Mouse (Mus musculus) intestine, embryonic 15.5 days (tissue): ENCODE measurements at regions not wholly inside any gene's neighbourhood (a gene's known extent, or its start where the extent isn't known, plus 50 kb on each side); places are given as distances from the start of the nearest gene placed in this dataset.

Experiments used
- ATAC-seq: fragments of 200-750 bp; cut with Nextera tagmentation; 2 replicates; pipeline ENCODE4 v1.8.0; 2017; ENCODE audit warnings: moderate TSS enrichment, moderate library complexity
- H3K27ac ChIP-seq: fragments of 300-500 bp; sonication (generic); 2 replicates; pipeline ENCODE4 v1.5.1; 2015; ENCODE audit warnings: mild to moderate bottlenecking, inconsistent platforms
- H3K27me3 ChIP-seq: fragments of 300-500 bp; sonication (generic); replicated peaks from 2 replicates; pipeline ENCODE4 v1.6.1; 2015; ENCODE audit warnings: inconsistent platforms
- H3K36me3 ChIP-seq: fragments of 300-500 bp; sonication (generic); 2 replicates; pipeline ENCODE4 v1.6.1; 2015; ENCODE audit warnings: inconsistent platforms
- H3K4me1 ChIP-seq: fragments of 300-500 bp; sonication (generic); replicated peaks from 2 replicates; pipeline ENCODE4 v1.6.1; 2015; ENCODE audit warnings: inconsistent platforms
- H3K4me2 ChIP-seq: fragments of 300-500 bp; sonication (generic); replicated peaks from 2 replicates; pipeline ENCODE4 v1.6.1; 2015; ENCODE audit warnings: mild to moderate bottlenecking, inconsistent platforms
- H3K4me3 ChIP-seq: fragments of 300-500 bp; sonication (generic); replicated peaks from 2 replicates; pipeline ENCODE4 v1.5.1; 2015; ENCODE audit warnings: inconsistent platforms
- H3K9ac ChIP-seq: fragments of 300-500 bp; sonication (generic); 2 replicates; pipeline ENCODE4 v1.6.1; 2015; ENCODE audit warnings: inconsistent platforms
- H3K9me3 ChIP-seq: fragments of 300-500 bp; sonication (generic); 2 replicates; pipeline ENCODE4 v1.6.1; 2016; ENCODE audit warnings: inconsistent platforms
- WGBS: fragments of 180-500 bp; shearing (Covaris S2); methylation state at CpG from one replicate; pipeline ENCODE4 v1.1.7; 2015; 5-methylcytosine and 5-hydroxymethylcytosine counted together

- Histone ChIP-seq H3K4me3 (no peak overlapping the region), H3K9me3 (no peaks in the 10 kb centered on the region), H3K27me3 (no peaks in the 10 kb centered on the region), H3K4me1 (no peaks in the 10 kb centered on the region), H3K27ac (no peak overlapping the region), H3K9ac (no peak overlapping the region), H3K4me2 (no peak overlapping the region), H3K36me3 (no peaks in the 10 kb centered on the region)
- no peak for ATAC-seq
- WGBS: 66% methylated on average over 5 of the region's 5 CpGs
Measured at GRCm38 (mm10) chr12:107159126-107159525, 329.3 kb upstream of the 3110018I06Rik start.

GRCm38 (mm10) chr12:107160137-107160536, 328.3 kb upstream of the 3110018I06Rik start:
- no peaks in the 10 kb centered on the region for H3K36me3 ChIP-seq
- no peak overlapping the region for H3K4me3 ChIP-seq
- H3K27ac ChIP-seq: no peak overlapping the region
- 7% methylated on average over 7 of the region's 7 CpGs for WGBS
- ATAC-seq: no peak
- H3K9me3 ChIP-seq: no peaks in the 10 kb centered on the region
- H3K9ac ChIP-seq: no peak overlapping the region
- H3K27me3 ChIP-seq: no peaks in the 10 kb centered on the region
- no peaks in the 10 kb centered on the region for H3K4me1 ChIP-seq
- H3K4me2 ChIP-seq: no peak overlapping the region

- Histone ChIP-seq H3K4me2 (no peak overlapping the region), H3K9ac (no peak overlapping the region), H3K4me1 (no peaks in the 10 kb centered on the region), H3K4me3 (no peak overlapping the region), H3K36me3 (no peaks in the 10 kb centered on the region), H3K27me3 (no peaks in the 10 kb centered on the region), H3K9me3 (no peaks in the 10 kb centered on the region), H3K27ac (no peak overlapping the region)
- WGBS: 40% methylated on average over 6 of the region's 6 CpGs
- ATAC-seq: no peak
Measured at GRCm38 (mm10) chr12:107160628-107161027, 327.8 kb upstream of the 3110018I06Rik start.

- WGBS: 63% methylated on average over 7 of the region's 7 CpGs
- Histone ChIP-seq H3K36me3 (no peaks in the 10 kb centered on the region), H3K9ac (no peak overlapping the region), H3K27ac (no peak overlapping the region), H3K9me3 (no peaks in the 10 kb centered on the region), H3K4me2 (no peak overlapping the region), H3K27me3 (no peaks in the 10 kb centered on the region), H3K4me1 (no peaks in the 10 kb centered on the region), H3K4me3 (no peak overlapping the region)
- ATAC-seq: no peak
Measured at GRCm38 (mm10) chr12:107170926-107171325, 317.5 kb upstream of the 3110018I06Rik start.

GRCm38 (mm10) chr12:107171676-107172075, 316.8 kb upstream of the 3110018I06Rik start:
- Histone ChIP-seq H3K4me1 (no peaks in the 10 kb centered on the region), H3K27me3 (no peaks in the 10 kb centered on the region), H3K4me3 (no peak overlapping the region), H3K4me2 (no peak overlapping the region), H3K36me3 (no peaks in the 10 kb centered on the region), H3K9ac (no peak overlapping the region), H3K9me3 (no peaks in the 10 kb centered on the region), H3K27ac (no peak overlapping the region)
- no peak for ATAC-seq
- WGBS: 85% methylated on average over 15 of the region's 15 CpGs

- H3K4me3 ChIP-seq: no peak overlapping the region
- 52% methylated on average over 6 of the region's 6 CpGs for WGBS
- no peak overlapping the region for H3K4me2 ChIP-seq
- no peak overlapping the region for H3K27ac ChIP-seq
- H3K36me3 ChIP-seq: no peaks in the 10 kb centered on the region
- no peak for ATAC-seq
- H3K9ac ChIP-seq: no peak overlapping the region
- H3K4me1 ChIP-seq: no peaks in the 10 kb centered on the region
- no peaks in the 10 kb centered on the region for H3K27me3 ChIP-seq
- no peaks in the 10 kb centered on the region for H3K9me3 ChIP-seq
Measured at GRCm38 (mm10) chr12:107178676-107179075, 309.8 kb upstream of the 3110018I06Rik start.

- H3K27me3 ChIP-seq: no peaks in the 10 kb centered on the region
- no peaks in the 10 kb centered on the region for H3K4me1 ChIP-seq
- H3K9ac ChIP-seq: no peak overlapping the region
- H3K9me3 ChIP-seq: no peaks in the 10 kb centered on the region
- 90% methylated on average over 3 of the region's 3 CpGs for WGBS
- no peak overlapping the region for H3K4me3 ChIP-seq
- ATAC-seq: no peak
- no peak overlapping the region for H3K27ac ChIP-seq
- no peak overlapping the region for H3K4me2 ChIP-seq
- H3K36me3 ChIP-seq: no peaks in the 10 kb centered on the region
Measured at GRCm38 (mm10) chr12:107180501-107180900, 307.9 kb upstream of the 3110018I06Rik start.

GRCm38 (mm10) chr12:107181291-107181690, 307.1 kb upstream of the 3110018I06Rik start:
- Histone ChIP-seq H3K27ac (no peak overlapping the region), H3K9ac (no peak overlapping the region), H3K27me3 (no peaks in the 10 kb centered on the region), H3K4me3 (no peak overlapping the region), H3K4me1 (no peaks in the 10 kb centered on the region), H3K36me3 (no peaks in the 10 kb centered on the region), H3K4me2 (no peak overlapping the region), H3K9me3 (no peaks in the 10 kb centered on the region)
- WGBS: 63% methylated on average over 9 of the region's 9 CpGs
- ATAC-seq: no peak

- Histone ChIP-seq H3K9ac (no peak overlapping the region), H3K27ac (no peak overlapping the region), H3K9me3 (no peaks in the 10 kb centered on the region), H3K4me3 (no peak overlapping the region), H3K36me3 (no peaks in the 10 kb centered on the region), H3K27me3 (no peaks in the 10 kb centered on the region), H3K4me1 (no peaks in the 10 kb centered on the region), H3K4me2 (no peak overlapping the region)
- no peak for ATAC-seq
- WGBS: 91% methylated on average over 18 of the region's 18 CpGs
Measured at GRCm38 (mm10) chr12:107182091-107182655, 306.3 kb upstream of the 3110018I06Rik start.

- WGBS: 41% methylated on average over 9 of the region's 9 CpGs
- H3K27me3 ChIP-seq: no peaks in the 10 kb centered on the region
- no peak for ATAC-seq
- H3K27ac ChIP-seq: no peak overlapping the region
- no peak overlapping the region for H3K4me3 ChIP-seq
- H3K36me3 ChIP-seq: no peaks in the 10 kb centered on the region
- 0 out of 2 replicates have a peak overlapping the region, but pooled peaks have one; percentile 4 for H3K4me2 ChIP-seq
- H3K9ac ChIP-seq: no peak overlapping the region
- no peaks in the 10 kb centered on the region for H3K9me3 ChIP-seq
- no peaks in the 10 kb centered on the region for H3K4me1 ChIP-seq
Measured at GRCm38 (mm10) chr12:107183283-107183682, 305.1 kb upstream of the 3110018I06Rik start.

GRCm38 (mm10) chr12:107184426-107184825, 304.0 kb upstream of the 3110018I06Rik start:
- no peak for ATAC-seq
- 50% methylated on average over 3 of the region's 3 CpGs for WGBS

GRCm38 (mm10) chr12:107186361-107186760, 302.1 kb upstream of the 3110018I06Rik start:
- no peaks in the 10 kb centered on the region for H3K4me1 ChIP-seq
- no peak for ATAC-seq
- H3K9ac ChIP-seq: no peak overlapping the region
- WGBS: 83% methylated on average over 6 of the region's 6 CpGs
- H3K4me3 ChIP-seq: no peak overlapping the region
- no peaks in the 10 kb centered on the region for H3K36me3 ChIP-seq
- H3K27me3 ChIP-seq: no peaks in the 10 kb centered on the region
- H3K9me3 ChIP-seq: no peaks in the 10 kb centered on the region
- H3K4me2 ChIP-seq: no peak overlapping the region
- H3K27ac ChIP-seq: no peak overlapping the region

More at GRCm38 (mm10) chr12:107184426-107184825, 304.0 kb upstream of the 3110018I06Rik start:
- Histone ChIP-seq H3K4me2 (no peak overlapping the region), H3K4me3 (no peak overlapping the region), H3K27ac (no peak overlapping the region), H3K4me1 (no peaks in the 10 kb centered on the region), H3K9ac (no peak overlapping the region), H3K9me3 (no peaks in the 10 kb centered on the region), H3K36me3 (no peaks in the 10 kb centered on the region), H3K27me3 (no peaks in the 10 kb centered on the region)

GRCm38 (mm10) chr12:107188055-107188454, 300.4 kb upstream of the 3110018I06Rik start:
- Histone ChIP-seq H3K36me3 (no peaks in the 10 kb centered on the region), H3K9ac (no peak overlapping the region), H3K27me3 (no peaks in the 10 kb centered on the region), H3K27ac (no peak overlapping the region), H3K4me2 (no peak overlapping the region), H3K9me3 (no peaks in the 10 kb centered on the region), H3K4me3 (no peak overlapping the region), H3K4me1 (no peaks in the 10 kb centered on the region)
- no peak for ATAC-seq
- WGBS: 52% methylated on average over 5 of the region's 5 CpGs
